Mouse (Mus musculus): ENCODE measurements at regions not wholly inside any gene's neighbourhood (a gene's known extent, or its start where the extent isn't known, plus 50 kb on each side); places are given as distances from the start of the nearest gene placed in this dataset.

- DNase-seq, result no peak
Measured at GRCm38 (mm10) chr14:23237376-23237775, 776.9 kb downstream of the Kcnma1 start.

- DNase-seq, result no peak
Measured at GRCm38 (mm10) chr14:23198676-23199075, 815.6 kb downstream of the Kcnma1 start.

- DNase-seq, result no peak
Measured at GRCm38 (mm10) chr14:23194569-23195529, 819.4 kb downstream of the Kcnma1 start.

GRCm38 (mm10) chr14:23192566-23192965 lies 821.7 kb downstream of the Kcnma1 start:
- DNase-seq, result no peak

- DNase-seq, result no peak
Measured at GRCm38 (mm10) chr14:23185359-23185758, 828.9 kb downstream of the Kcnma1 start.

- DNase-seq, result no peak
Measured at GRCm38 (mm10) chr14:23169346-23169745, 844.9 kb downstream of the Kcnma1 start.

- no peak for DNase-seq
Measured at GRCm38 (mm10) chr14:23160567-23160966, 853.7 kb downstream of the Kcnma1 start.

- DNase-seq, result no peak
Measured at GRCm38 (mm10) chr14:23150431-23150830, 863.9 kb downstream of the Kcnma1 start.

GRCm38 (mm10) chr14:23146981-23147380 lies 867.3 kb downstream of the Kcnma1 start:
- DNase-seq, result no peak

GRCm38 (mm10) chr14:23140385-23140784 lies 873.9 kb downstream of the Kcnma1 start:
- no peak for DNase-seq

- DNase-seq, result no peak
Measured at GRCm38 (mm10) chr14:23134723-23135122, 879.6 kb downstream of the Kcnma1 start.

GRCm38 (mm10) chr14:23131736-23132519 lies 882.4 kb downstream of the Kcnma1 start:
- DNase-seq, result no peak

- DNase-seq, result no peak
Measured at GRCm38 (mm10) chr14:23115889-23116510, 898.3 kb downstream of the Kcnma1 start.

GRCm38 (mm10) chr14:23114910-23115309 lies 899.4 kb downstream of the Kcnma1 start:
- DNase-seq, result no peak

- DNase-seq, result no peak
Measured at GRCm38 (mm10) chr14:23114456-23114855, 899.8 kb downstream of the Kcnma1 start.

GRCm38 (mm10) chr14:23112369-23112768 lies 901.9 kb downstream of the Kcnma1 start:
- DNase-seq, result no peak

- DNase-seq, result no peak
Measured at GRCm38 (mm10) chr14:23108590-23108989, 905.7 kb downstream of the Kcnma1 start.

GRCm38 (mm10) chr14:23107466-23107865 lies 906.8 kb downstream of the Kcnma1 start:
- peak; percentile 58 to 64 for DNase-seq

Measured in cerebellum, postnatal 36 days (tissue).